Mouse (Mus musculus) liver, adult 2 months (tissue): ENCODE measurements around the gene Upk3b.

Experiments used
- CTCF ChIP-seq: fragments of 200-500 bp; IDR thresholded peaks from 2 replicates; pipeline ENCODE4 v1.5.1; 2011; ENCODE audit warnings: low read depth, low read length, control low read depth
- POLR2A ChIP-seq: fragments of 200-500 bp; IDR thresholded peaks from 2 replicates; pipeline ENCODE4 v1.6.1; 2011; ENCODE audit warnings: low read length, control low read depth; ENCODE audit not compliant: insufficient read depth; ENCODE audit errors: extremely low read depth

DNA sequence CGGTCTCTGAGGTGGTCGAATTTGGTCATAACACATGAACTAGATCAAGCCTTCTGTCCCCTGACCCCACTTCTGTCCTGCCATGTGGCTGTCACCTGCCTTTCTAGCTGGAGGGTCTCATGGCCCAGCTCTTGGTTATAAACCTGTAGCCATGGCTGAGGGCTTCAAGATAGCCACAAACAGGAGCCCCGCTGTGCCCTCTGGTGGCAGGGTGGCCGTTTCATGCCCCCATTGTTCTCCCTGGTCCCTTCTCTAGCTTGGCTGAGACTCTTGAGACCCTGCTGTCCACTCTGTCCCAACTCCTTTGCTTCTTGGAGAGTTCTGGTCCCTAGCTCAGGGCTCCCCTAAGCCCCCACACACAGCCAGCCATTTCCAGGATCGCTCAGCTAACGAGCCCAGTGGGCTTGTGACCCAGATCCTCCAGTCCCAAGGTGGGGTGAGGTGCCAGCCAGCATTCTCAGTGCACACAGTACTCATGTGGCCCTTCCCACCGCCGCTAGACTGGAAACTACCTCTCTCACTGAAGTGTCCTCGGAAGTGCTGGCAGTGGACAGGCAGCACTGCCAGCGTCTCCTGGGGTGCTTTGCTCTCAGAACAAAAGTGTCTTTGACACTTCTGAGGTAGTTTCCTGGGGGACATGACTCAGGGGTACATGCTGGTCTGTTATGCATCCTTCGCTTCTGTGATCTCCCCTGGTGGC is 10.5 kb upstream of the Upk3b start:
- no peak for TF ChIP-seq CTCF
- TF ChIP-seq POLR2A = no peak
